9 mouse cellular contexts compared by ENCODE assay signal in genomic region chr5:139797473-139798167, GRCm38 (mm10). TPM values are rescaled to one million over a fixed set of nuclear protein-coding genes. Genes with fewer than 3 reads are reported as not detected.
DNase-seq lines count a peak whose midpoint lies in the region; ATAC-seq and TF ChIP-seq lines count a peak whose summit lies in the region.
"Had no signal": no experiment of that assay in that cellular context is flagged by ENCODE, and none has a peak within 500 bp of the region (broad histone marks: within the 10 kb centered on the region; RNA-seq: fewer than 3 reads in every experiment).

No protein-coding gene starts in this region.

- no peaks in the 10 kb centered on the region for H3K9me3 ChIP-seq in forebrain, embryonic 11.5 days (ENCODE audit: control insufficient read depth, low read length)
- H3K9me3 ChIP-seq in heart, embryonic 14.5 days (ENCODE audit: control insufficient read depth, low read length) = no peaks in the 10 kb centered on the region
- H3K9me3 ChIP-seq in neural tube, embryonic 13.5 days = no peaks in the 10 kb centered on the region

- no peak for TF ChIP-seq POLR2A in liver, adult 2 months (IDR thresholded peaks at IDR 0.05; ENCODE audit: extremely low read depth, insufficient read depth, low read length)

- H3K4me2 ChIP-seq in forebrain, embryonic 11.5 days (ENCODE audit: low read depth, low read length, severe bottlenecking) = peak overlapping the region; percentile 36
- H3K4me2 ChIP-seq in heart, embryonic 14.5 days (ENCODE audit: low read length) = peak overlapping the region; percentile 58
- peak overlapping the region; percentile 65 for H3K4me2 ChIP-seq in neural tube, embryonic 13.5 days

- peak; percentile 28 for DNase-seq in cerebellum, adult 11 months
- peak; percentile 86 for DNase-seq in forebrain, embryonic 11.5 days (ENCODE audit: low spot score)
- DNase-seq in kidney, postnatal 14 days = peak; percentile 93
- peak; percentile 55 for DNase-seq in liver, adult 2 months (ENCODE audit: extremely low read depth, low read depth, low spot score)
- DNase-seq in urinary bladder, postnatal 10 days (ENCODE audit: low spot score) = peak; percentile 63

- peak overlapping the region; percentile 75 for H3K27ac ChIP-seq in forebrain, embryonic 11.5 days (ENCODE audit: low read depth, low read length)
- H3K27ac ChIP-seq in heart, embryonic 14.5 days (replicated peaks in 1 of 2; ENCODE audit: control insufficient read depth in 1 of 2, insufficient read depth in 1 of 2, low read depth in 2 of 2, low read length in 2 of 2) = peak overlapping the region; percentile 94
- H3K27ac ChIP-seq in liver, adult 2 months (replicated peaks; ENCODE audit: insufficient read depth, low read depth, low read length) = peak overlapping the region; percentile 37
- H3K27ac ChIP-seq in neural tube, embryonic 13.5 days (replicated peaks) = peak overlapping the region; percentile 97
- H3K27ac ChIP-seq: macrophage had no signal

- H3K79me2 ChIP-seq in liver, adult 2 months (ENCODE audit: control insufficient read depth, insufficient read depth, low read length) = peaks cover 40% of the 10 kb centered on the region

- 0 out of 2 replicates have a peak overlapping the region, but pooled peaks have one; percentile 9 for H3K4me3 ChIP-seq in forebrain, embryonic 11.5 days (ENCODE audit: low read depth, low read length)
- peak overlapping the region; percentile 23 to 27; a peak in 3 of 4 replicates for H3K4me3 ChIP-seq in heart, embryonic 14.5 days (ENCODE audit: control insufficient read depth in 1 of 2, insufficient read depth in 1 of 2, low read depth in 1 of 2, low read length in 2 of 2)
- no peak overlapping the region for H3K4me3 ChIP-seq in liver, adult 2 months (ENCODE audit: insufficient read depth, low read depth, low read length)
- H3K4me3 ChIP-seq in neural tube, embryonic 13.5 days = peak overlapping the region; percentile 38

- peak overlapping the region; percentile 27 for H3K9ac ChIP-seq in forebrain, embryonic 11.5 days (ENCODE audit: low read length)
- peak overlapping the region; percentile 75 for H3K9ac ChIP-seq in heart, embryonic 14.5 days (ENCODE audit: low read length)
- H3K9ac ChIP-seq in liver, adult 2 months (ENCODE audit: low read depth, low read length) = no peak overlapping the region
- H3K9ac ChIP-seq in neural tube, embryonic 13.5 days = peak overlapping the region; percentile 67

- no peaks in the 10 kb centered on the region for H3K27me3 ChIP-seq in forebrain, embryonic 11.5 days (ENCODE audit: control insufficient read depth, insufficient read depth, low read length)
- no peaks in the 10 kb centered on the region for H3K27me3 ChIP-seq in heart, embryonic 14.5 days (ENCODE audit: control insufficient read depth, insufficient read depth, low read length)
- no peaks in the 10 kb centered on the region for H3K27me3 ChIP-seq in liver, adult 2 months (ENCODE audit: control insufficient read depth, insufficient read depth, low read length)
- peaks cover 7% of the 10 kb centered on the region; the same call in 1 of the 2 replicates for H3K27me3 ChIP-seq in neural tube, embryonic 13.5 days

- peaks cover 23% of the 10 kb centered on the region for H3K4me1 ChIP-seq in forebrain, embryonic 11.5 days (replicated peaks; ENCODE audit: control insufficient read depth, insufficient read depth, low read length)
- peaks cover 62 to 77% of the 10 kb centered on the region in 2 experiments for H3K4me1 ChIP-seq in heart, embryonic 14.5 days (ENCODE audit: control insufficient read depth in 2 of 2, insufficient read depth in 2 of 2, low read length in 2 of 2)
- H3K4me1 ChIP-seq in liver, adult 2 months (ENCODE audit: control insufficient read depth, insufficient read depth, low read length) = peaks cover 21% of the 10 kb centered on the region
- peaks cover 64% of the 10 kb centered on the region for H3K4me1 ChIP-seq in neural tube, embryonic 13.5 days (replicated peaks)

- no peak for TF ChIP-seq CTCF in liver, adult 2 months (IDR thresholded peaks at IDR 0.05; ENCODE audit: low read depth, low read length)

- no peaks in the 10 kb centered on the region for H3K36me3 ChIP-seq in forebrain, embryonic 11.5 days (ENCODE audit: control insufficient read depth, insufficient read depth, low read length)
- peaks cover 37% of the 10 kb centered on the region for H3K36me3 ChIP-seq in heart, embryonic 14.5 days (ENCODE audit: control insufficient read depth, insufficient read depth, low read length)
- H3K36me3 ChIP-seq in liver, adult 2 months (ENCODE audit: control insufficient read depth, insufficient read depth, low read length) = 0 out of 2 replicates have a peak, but pooled peaks cover 1% of the 10 kb centered on the region
- peaks cover 21% of the 10 kb centered on the region for H3K36me3 ChIP-seq in neural tube, embryonic 13.5 days

- 27% methylated on average over 11 of the region's 11 CpGs for WGBS in forebrain, embryonic 11.5 days
- WGBS in heart, embryonic 14.5 days = 18% methylated on average over 11 of the region's 11 CpGs
- WGBS in liver, adult 2 months = 61% methylated on average over 11 of the region's 11 CpGs
- 16% methylated on average over 11 of the region's 11 CpGs for WGBS in neural tube, embryonic 13.5 days

- ATAC-seq in cerebellum, adult (ENCODE audit: insufficient number of reproducible peaks, low FRiP score, low TSS enrichment) = no peak
- peak; percentile 85 for ATAC-seq in forebrain, embryonic 11.5 days (replicated peaks; ENCODE audit: low FRiP score)
- ATAC-seq in heart, embryonic 14.5 days (ENCODE audit: insufficient number of reproducible peaks, insufficient read depth, low FRiP score, low read depth) = peak; percentile 55
- ATAC-seq in neural tube, embryonic 13.5 days (ENCODE audit: low read depth) = peak; percentile 91

RNA-seq across cellular contexts. Expression of gene Mafk, which starts 6.3 kb away (rescaled TPM):
- polyA plus RNA-seq in forebrain, embryonic 11.5 days (2014; fragmentation: Nextera tagmentation; extraction: Ambion mirVana) = 7.5 and 8.3 TPM in 2 replicates
- polyA plus RNA-seq in heart, embryonic 14.5 days (2014; fragmentation: Nextera tagmentation; extraction: Ambion mirVana) = 10.6 and 11.2 TPM in 2 replicates
- total RNA-seq in liver, adult 2 months (2014; rRNA removed) = 11.5 and 12.5 TPM in 2 replicates
- polyA plus RNA-seq in liver, adult 2 months (2012; rRNA removed) = 6.3 and 7.0 TPM in 2 replicates
- polyA plus RNA-seq in neural tube, embryonic 13.5 days (2015; fragmentation: Nextera tagmentation; extraction: Ambion mirVana) = 11.7 and 12.1 TPM in 2 replicates

RNA-seq across cellular contexts. Expression of gene Tmem184a, which starts 22.1 kb away (rescaled TPM):
- 1.1 TPM in 2 replicates for polyA plus RNA-seq in forebrain, embryonic 11.5 days (2014; fragmentation: Nextera tagmentation; extraction: Ambion mirVana)
- 0.05 and 0.19 TPM in 2 replicates for polyA plus RNA-seq in heart, embryonic 14.5 days (2014; fragmentation: Nextera tagmentation; extraction: Ambion mirVana)
- total RNA-seq in liver, adult 2 months (2014; rRNA removed) = 6.5 and 9.3 TPM in 2 replicates
- 39.2 and 45.1 TPM in 2 replicates for polyA plus RNA-seq in liver, adult 2 months (2012; rRNA removed)
- polyA plus RNA-seq in neural tube, embryonic 13.5 days (2015; fragmentation: Nextera tagmentation; extraction: Ambion mirVana) = 0.23 and 0.64 TPM in 2 replicates
- polyA plus RNA-seq: macrophage had no signal

RNA-seq across cellular contexts. Expression of gene Ints1, which starts 22.1 kb away (rescaled TPM):
- polyA plus RNA-seq in forebrain, embryonic 11.5 days (2014; fragmentation: Nextera tagmentation; extraction: Ambion mirVana) = 40.5 and 42.0 TPM in 2 replicates
- 17.1 and 19.8 TPM in 2 replicates for polyA plus RNA-seq in heart, embryonic 14.5 days (2014; fragmentation: Nextera tagmentation; extraction: Ambion mirVana)
- 10.0 and 14.2 TPM in 2 replicates for total RNA-seq in liver, adult 2 months (2014; rRNA removed)
- 23.1 and 25.2 TPM in 2 replicates for polyA plus RNA-seq in liver, adult 2 months (2012; rRNA removed)
- 24.3 and 27.1 TPM in 2 replicates for polyA plus RNA-seq in neural tube, embryonic 13.5 days (2015; fragmentation: Nextera tagmentation; extraction: Ambion mirVana)

RNA-seq across cellular contexts. Expression of gene Gm26938, which starts 28.6 kb away (rescaled TPM):
- 0.27 TPM in 1 of 2 replicates, not detected in the other for polyA plus RNA-seq in forebrain, embryonic 11.5 days (2014; fragmentation: Nextera tagmentation; extraction: Ambion mirVana)
- not detected in 2 replicates for polyA plus RNA-seq in heart, embryonic 14.5 days (2014; fragmentation: Nextera tagmentation; extraction: Ambion mirVana)
- not detected in 2 replicates for total RNA-seq in liver, adult 2 months (2014; rRNA removed)
- not detected in 2 replicates for polyA plus RNA-seq in liver, adult 2 months (2012; rRNA removed)
- polyA plus RNA-seq in neural tube, embryonic 13.5 days (2015; fragmentation: Nextera tagmentation; extraction: Ambion mirVana) = not detected in 2 replicates
- polyA plus RNA-seq: macrophage had no signal

RNA-seq across cellular contexts. Expression of gene Psmg3, which starts 29.1 kb away (rescaled TPM):
- polyA plus RNA-seq in forebrain, embryonic 11.5 days (2014; fragmentation: Nextera tagmentation; extraction: Ambion mirVana) = 75.4 and 76.3 TPM in 2 replicates
- polyA plus RNA-seq in heart, embryonic 14.5 days (2014; fragmentation: Nextera tagmentation; extraction: Ambion mirVana) = 41.1 and 44.5 TPM in 2 replicates
- 11.1 and 12.7 TPM in 2 replicates for total RNA-seq in liver, adult 2 months (2014; rRNA removed)
- polyA plus RNA-seq in liver, adult 2 months (2012; rRNA removed) = 28.5 and 28.8 TPM in 2 replicates
- polyA plus RNA-seq in neural tube, embryonic 13.5 days (2015; fragmentation: Nextera tagmentation; extraction: Ambion mirVana) = 66.6 and 70.3 TPM in 2 replicates

Comparison
In these comparisons a context has a peak if more than half of its experiments do, and no peak if none do; other contexts are left out.
1. DNase-seq: peak in every context shown above with its lines; median percentile 93 in kidney, postnatal 14 days; 86 in forebrain, embryonic 11.5 days; 63 in urinary bladder, postnatal 10 days; 55 in liver, adult 2 months; 28 in cerebellum, adult 11 months.
2. H3K27ac ChIP-seq: peak in every context shown above with its lines; median percentile 97 in neural tube, embryonic 13.5 days; 94 in heart, embryonic 14.5 days; 75 in forebrain, embryonic 11.5 days; 37 in liver, adult 2 months.
3. RNA of gene Tmem184a, which starts 22.1 kb away (polyA plus RNA-seq): 39.2 to 45.1 TPM in liver, adult 2 months; 1.1 TPM in forebrain, embryonic 11.5 days, 0.23 to 0.64 TPM in neural tube, embryonic 13.5 days and 0.05 to 0.19 TPM in heart, embryonic 14.5 days; every median in the first group is over 10 times any median in the second.
4. Peak in every context shown above with its lines, with median percentiles within 50 percentile points of each other: H3K4me2 ChIP-seq.